Mouse (Mus musculus) thymus, postnatal 14 days (tissue): ENCODE results near the gene Ddit4.

ENCODE experiments used
- DNase-seq: peaks from one replicate; pipeline ENCODE4 v3.0.0; 2021

Ddit4 gene

GRCm38 (mm10) chr10:59916159-59916558 lies 35.5 kb downstream of the Ddit4 start:
- no peak for DNase-seq

DNA sequence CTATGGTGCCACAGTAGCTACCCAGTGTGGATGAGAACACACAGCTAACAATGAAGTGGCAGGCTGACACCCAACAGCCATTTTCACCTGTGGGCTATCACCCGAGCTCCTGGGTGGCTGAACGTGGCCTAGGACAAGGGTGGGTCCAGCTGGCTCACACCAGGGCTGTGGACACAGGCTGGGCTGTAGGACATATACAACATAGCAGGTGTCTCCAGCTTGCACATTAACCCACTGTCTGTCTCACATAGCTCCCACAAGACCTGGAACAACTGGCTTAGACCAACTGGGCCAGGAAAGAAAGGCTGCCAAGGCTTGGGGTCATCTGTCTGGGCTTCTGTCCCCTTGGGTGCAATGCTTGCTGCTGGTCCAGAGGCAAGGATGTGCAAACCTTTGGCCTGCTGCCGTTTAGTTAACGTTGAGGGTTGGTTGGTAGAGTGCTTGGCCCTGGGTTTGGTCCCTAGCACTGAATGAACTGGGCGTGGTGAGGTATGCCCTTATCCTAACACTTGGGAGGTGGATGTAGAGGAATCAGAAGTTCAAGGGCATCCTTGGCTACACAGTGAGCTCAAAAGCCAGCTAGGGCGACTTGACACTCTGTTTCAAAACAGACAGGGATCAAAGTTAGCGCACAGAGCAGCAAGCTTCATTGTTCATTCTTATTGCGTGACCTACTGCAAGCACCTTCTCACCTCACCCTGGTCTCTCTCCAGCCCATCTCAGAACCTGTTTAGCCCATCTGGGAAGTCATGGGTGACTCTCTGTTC lies 36.3 kb downstream of the Ddit4 start:
- no peak for DNase-seq

DNA sequence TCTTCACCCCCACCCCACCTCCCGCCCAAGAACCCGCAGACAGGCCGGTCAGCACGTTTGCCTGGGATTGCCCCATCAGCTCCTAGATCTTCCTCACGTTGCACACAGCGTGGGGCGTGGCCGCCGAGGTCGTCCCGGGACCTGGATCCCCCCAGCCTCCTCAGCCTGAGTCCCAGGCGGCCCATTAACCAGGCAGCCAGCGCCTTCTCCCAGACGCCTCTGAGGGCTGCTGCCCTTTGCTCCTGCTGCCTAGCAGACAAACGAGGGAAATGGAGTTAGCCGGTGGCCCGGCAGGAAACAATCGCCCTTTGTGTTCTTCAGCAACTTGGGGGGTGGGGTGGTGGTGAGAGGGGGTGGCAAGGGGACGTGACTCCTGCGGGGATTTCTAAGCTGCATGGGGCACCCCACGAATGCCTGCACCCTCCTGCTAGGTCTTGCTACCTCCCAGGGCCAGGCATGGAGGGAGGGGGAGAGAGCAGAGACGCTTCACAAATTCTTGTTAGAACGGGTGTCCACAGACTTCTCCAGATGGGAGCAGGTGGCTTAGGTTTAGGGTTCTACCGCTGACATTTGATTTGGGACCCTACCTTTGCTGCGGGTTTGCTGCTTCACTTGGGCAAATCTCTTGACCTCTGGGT lies 40.0 kb downstream of the Ddit4 start:
- peak; percentile 53 for DNase-seq

DNA sequence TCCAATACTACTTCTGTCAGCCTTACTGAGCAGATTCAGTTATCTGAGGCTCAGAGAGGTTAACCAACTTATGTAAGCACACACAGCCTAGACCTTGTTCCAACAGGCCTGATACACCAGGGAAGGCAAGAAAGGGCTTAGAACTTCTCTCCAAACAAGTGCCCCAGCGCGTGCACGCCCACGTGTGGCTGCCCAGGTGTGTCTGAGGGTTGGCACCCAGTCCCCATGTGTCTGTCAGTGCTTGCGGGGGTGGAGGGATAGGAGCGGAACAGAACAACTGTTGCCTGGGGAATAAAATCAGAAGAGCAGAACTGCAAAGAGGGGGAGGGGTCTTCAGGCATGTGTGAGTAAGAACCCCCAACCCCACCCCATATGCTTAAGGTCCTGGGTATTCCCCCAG lies 40.5 kb downstream of the Ddit4 start:
- DNase-seq, result peak; percentile 92

GRCm38 (mm10) chr10:59909357-59909847 lies 42.2 kb downstream of the Ddit4 start:
- DNase-seq, result no peak

DNA sequence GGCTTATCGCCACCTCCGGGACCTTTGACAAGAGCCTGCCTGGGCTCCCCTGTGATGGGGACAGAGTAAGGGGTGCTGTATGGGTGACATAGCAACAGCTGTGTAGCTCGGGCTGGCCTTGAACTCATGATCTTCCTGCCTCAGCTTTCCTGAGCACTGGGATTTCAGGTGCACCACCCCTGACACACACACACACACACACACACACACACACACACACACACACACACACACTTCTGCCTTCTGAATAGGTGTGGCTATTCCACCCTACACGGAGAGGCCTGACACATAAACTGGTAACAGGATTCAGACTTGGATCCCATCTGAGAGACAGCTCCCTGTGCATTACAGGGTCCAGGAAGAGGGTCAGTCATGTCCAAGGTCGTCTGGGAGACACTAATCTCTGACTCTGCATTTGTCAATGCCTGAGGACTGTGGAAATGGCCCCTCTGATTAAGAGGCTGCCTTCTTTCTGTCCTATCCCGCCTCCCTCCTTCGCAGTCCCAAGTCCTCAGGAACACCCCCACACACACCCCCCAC lies 42.8 kb downstream of the Ddit4 start:
- DNase-seq, result no peak

DNA sequence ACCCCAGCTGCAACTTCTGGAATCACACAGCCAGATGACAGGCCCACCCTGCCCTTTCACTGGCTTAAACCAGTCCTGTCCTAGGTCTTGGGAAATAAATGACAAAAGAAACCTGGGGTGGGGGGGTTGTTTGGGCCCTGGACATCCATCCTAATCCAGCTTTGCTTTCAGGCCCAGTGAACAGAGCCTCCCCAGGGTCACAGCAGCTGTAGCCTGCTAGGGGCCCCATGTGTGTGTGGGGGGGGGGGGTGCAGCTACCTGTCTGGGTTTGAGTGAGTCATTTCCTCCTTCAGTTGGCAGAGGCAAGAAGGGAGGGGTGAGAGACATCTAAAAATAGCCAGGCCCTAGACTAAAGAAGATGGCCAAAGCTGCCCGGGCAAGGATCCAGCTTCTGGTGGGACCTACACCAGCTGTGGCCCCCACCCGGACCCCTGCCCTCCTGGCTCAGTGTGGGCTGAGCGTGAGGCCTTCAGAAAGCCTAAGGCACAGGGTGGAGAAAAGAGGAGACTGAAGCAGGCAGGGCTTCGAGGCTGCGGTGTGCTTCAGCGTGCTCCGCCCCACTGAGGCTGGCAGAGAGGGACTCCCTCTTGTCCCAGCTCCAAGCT lies 43.8 kb downstream of the Ddit4 start:
- peak; percentile 65 for DNase-seq

DNA sequence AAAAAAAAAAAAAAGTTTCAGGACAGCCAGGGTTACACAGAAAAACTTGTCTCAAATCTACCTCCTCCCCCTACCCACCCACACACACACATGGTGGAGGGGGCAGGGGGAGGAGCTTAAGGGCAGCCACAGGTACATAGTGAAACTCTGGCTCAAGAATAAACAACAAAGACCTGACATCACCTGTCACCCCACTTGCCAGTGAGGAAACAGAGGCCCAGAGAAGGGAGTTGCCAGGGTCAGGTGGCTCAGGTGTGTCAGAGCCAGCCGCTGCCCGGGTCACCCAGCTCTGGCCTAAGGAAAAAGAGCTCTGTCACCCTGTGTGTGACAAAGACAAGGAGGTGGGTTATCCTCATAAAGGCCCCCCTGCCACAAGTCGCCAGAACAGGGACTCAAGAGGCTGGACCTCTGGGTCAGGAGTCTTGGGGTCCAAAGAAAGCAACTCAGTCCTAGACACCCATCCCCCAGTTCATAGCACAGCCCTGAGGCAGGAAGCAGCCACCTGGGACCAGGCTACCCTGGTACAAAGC lies 44.5 kb downstream of the Ddit4 start:
- DNase-seq, result peak; percentile 75

GRCm38 (mm10) chr10:59903170-59903569 lies 48.5 kb downstream of the Ddit4 start:
- DNase-seq, result no peak

DNA sequence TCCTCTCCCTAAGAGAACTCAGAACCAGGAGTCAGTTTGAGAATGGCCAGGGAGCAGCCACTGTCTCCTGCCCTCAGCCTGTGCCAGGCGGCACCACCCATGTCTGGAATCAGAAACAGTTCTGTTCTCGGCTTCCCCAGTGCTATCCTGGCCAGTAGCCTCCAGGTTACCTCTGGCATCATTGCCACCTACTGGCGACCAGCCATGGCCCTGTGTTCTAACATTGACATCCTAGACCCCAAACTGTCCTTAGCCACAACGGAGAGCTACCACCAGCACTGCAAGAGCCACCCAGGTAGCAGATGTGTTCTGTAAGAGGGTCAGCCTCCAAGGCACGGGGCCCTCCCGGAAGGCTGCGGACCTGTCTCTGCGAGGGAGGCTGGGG lies 49.0 kb downstream of the Ddit4 start:
- no peak for DNase-seq

- DNase-seq, result peak; percentile 86
These were observed 49.5 kb downstream of the Ddit4 start for GRCm38 (mm10) chr10:59901986-59902605.

GRCm38 (mm10) chr10:59901463-59901862 lies 50.2 kb downstream of the Ddit4 start:
- DNase-seq, result no peak

- peak; percentile 78 for DNase-seq
These were observed 50.7 kb downstream of the Ddit4 start for GRCm38 (mm10) chr10:59900939-59901338.

DNA sequence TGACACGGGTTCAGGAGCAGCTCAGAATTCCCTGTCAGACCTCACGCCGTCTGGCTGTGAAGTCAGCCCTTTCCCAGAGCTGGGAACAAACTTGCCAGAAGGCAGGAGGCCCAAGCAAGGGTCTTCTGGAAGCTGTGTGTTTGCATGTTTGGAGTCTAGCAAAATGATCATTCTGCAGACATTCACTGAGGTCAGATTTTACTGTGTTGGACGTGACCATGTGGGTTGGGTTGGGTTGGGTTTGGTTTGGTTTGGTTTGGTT lies 51.5 kb downstream of the Ddit4 start:
- DNase-seq, result no peak
